Mouse (Mus musculus): ENCODE results near the gene Gdf3. TPM values are rescaled to one million over a fixed set of nuclear protein-coding genes. Genes with fewer than 3 reads are reported as not detected.
"Not testable (repeated sequence)": the region's sequence is repeated elsewhere in the genome, so short reads cannot be mapped to it uniquely, and the experiment has no call there.

The Gdf3 gene
- polyA plus RNA-seq, 1 experiment from 2014 or later, result 0.13 TPM

DNA sequence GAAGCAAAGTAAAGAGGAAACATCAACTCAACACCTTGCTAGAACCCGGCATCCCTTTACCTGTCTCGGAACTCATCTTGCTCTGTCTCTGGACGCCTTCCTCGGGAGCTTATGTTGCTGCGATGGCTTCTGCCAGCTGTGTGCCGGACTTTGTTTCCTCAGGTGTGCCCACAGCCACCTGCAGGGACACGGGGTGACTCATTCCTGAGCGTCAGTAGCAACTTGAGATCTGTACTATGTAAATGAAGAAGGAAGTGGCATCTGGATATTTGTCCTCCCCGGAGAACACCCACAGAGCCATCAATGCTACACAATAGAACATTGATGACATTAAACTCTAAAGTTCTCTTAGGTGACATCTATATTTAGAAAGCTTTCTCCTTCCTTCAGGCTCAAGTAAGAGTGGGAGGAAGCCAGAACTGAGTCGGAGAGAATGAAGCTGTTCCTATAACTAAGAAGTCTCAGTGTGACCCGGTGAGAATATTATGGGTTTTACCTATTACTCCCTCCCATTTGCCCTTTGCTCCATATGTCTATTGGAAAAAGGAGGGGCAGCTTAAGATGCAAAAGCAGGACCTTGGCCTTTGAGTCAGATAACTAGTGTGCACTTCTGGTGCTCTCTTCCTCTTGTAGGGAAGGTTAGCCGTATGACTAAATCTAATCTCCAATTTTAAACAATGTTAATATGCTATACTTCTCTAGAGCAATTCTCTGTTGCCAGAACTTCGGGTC lies 18.7 kb downstream of the Gdf3 start:
- DNase-seq (no peak), ATAC-seq (ENCODE audit: low FRiP score, low TSS enrichment) (no peak)
- Histone ChIP-seq H3K4me3 (replicated peaks; ENCODE audit: low read depth, low read length) (no peak overlapping the region), H3K9ac (replicated peaks; ENCODE audit: low read length) (no peak overlapping the region), H3K4me1 (ENCODE audit: control insufficient read depth, insufficient read depth, low read length) (no peaks in the 10 kb centered on the region), H3K9me3 (ENCODE audit: control insufficient read depth, low read length) (no peaks in the 10 kb centered on the region), H3K36me3 (ENCODE audit: control insufficient read depth, insufficient read depth, low read length) (no peaks in the 10 kb centered on the region), H3K27ac (replicated peaks; ENCODE audit: low read depth, low read length) (no peak overlapping the region), H3K27me3 (ENCODE audit: control insufficient read depth, insufficient read depth, low read length) (no peaks in the 10 kb centered on the region), H3K4me2 (ENCODE audit: low read length) (no peak overlapping the region)
- 79% methylated on average over 13 of the region's 13 CpGs for WGBS

DNA sequence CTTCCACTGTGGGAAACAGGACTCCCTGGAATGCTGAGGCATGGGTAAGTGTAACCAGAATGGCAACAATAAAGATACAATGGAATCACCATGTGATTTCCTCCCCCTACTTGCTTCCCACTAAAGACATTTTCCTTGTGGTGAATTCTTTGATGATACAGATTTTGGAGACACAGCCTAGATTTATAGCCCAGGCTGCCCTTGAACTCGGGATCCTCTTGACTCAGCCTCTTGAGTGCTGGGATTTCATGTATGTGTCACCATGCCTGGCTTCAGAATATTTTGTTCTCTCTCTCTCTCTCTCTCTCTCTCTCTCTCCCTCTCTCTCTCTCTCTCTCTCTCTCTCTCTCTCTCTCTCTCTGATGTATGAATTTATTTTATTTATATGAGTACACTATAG lies 30.8 kb downstream of the Gdf3 start:
- Histone ChIP-seq H3K4me2 (ENCODE audit: low read length) (no peak overlapping the region), H3K27ac (replicated peaks; ENCODE audit: low read depth, low read length) (no peak overlapping the region), H3K9ac (replicated peaks; ENCODE audit: low read length) (no peak overlapping the region), H3K27me3 (ENCODE audit: control insufficient read depth, insufficient read depth, low read length) (no peaks in the 10 kb centered on the region), H3K4me3 (replicated peaks; ENCODE audit: low read depth, low read length) (no peak overlapping the region), H3K9me3 (ENCODE audit: control insufficient read depth, low read length) (no peaks in the 10 kb centered on the region), H3K4me1 (ENCODE audit: control insufficient read depth, insufficient read depth, low read length) (no peaks in the 10 kb centered on the region), H3K36me3 (ENCODE audit: control insufficient read depth, insufficient read depth, low read length) (no peaks in the 10 kb centered on the region)
- WGBS, result 85% methylated on average over 1 of the region's 1 CpGs
- ATAC-seq (ENCODE audit: low FRiP score, low TSS enrichment) (no peak), DNase-seq (no peak)

DNA sequence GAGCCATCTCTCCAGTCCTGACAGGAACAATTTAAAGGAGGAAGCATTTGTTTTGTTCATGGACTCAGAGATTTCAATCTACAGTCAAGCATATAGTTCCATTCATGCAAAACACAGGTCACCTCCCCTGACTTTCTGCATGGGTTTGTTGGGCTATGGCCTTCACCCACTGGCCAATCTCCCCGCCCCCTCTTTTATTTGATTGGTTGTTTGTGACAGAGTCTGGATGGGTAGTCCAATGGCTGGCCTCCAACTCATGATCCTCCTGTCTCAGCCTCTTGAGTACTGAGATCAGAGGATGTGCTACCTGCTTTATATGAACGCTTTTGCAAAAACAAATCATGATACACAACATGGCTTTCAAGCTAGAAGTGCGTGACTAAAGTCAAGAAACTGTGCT lies 32.9 kb downstream of the Gdf3 start:
- no peaks in the 10 kb centered on the region for H3K4me1 ChIP-seq (ENCODE audit: control insufficient read depth, insufficient read depth, low read length)
- no peak overlapping the region for H3K4me2 ChIP-seq (ENCODE audit: low read length)
- H3K9ac ChIP-seq (replicated peaks; ENCODE audit: low read length), result no peak overlapping the region
- H3K36me3 ChIP-seq (ENCODE audit: control insufficient read depth, insufficient read depth, low read length), result no peaks in the 10 kb centered on the region
- DNase-seq (no peak), ATAC-seq (ENCODE audit: low FRiP score, low TSS enrichment) (no peak)
- H3K4me3 ChIP-seq (replicated peaks; ENCODE audit: low read depth, low read length), result no peak overlapping the region
- H3K27me3 ChIP-seq (ENCODE audit: control insufficient read depth, insufficient read depth, low read length), result no peaks in the 10 kb centered on the region
- no peaks in the 10 kb centered on the region for H3K9me3 ChIP-seq (ENCODE audit: control insufficient read depth, low read length)
- 97% methylated on average over 3 of the region's 3 CpGs for whole genome bisulfite sequencing
- H3K27ac ChIP-seq (replicated peaks; ENCODE audit: low read depth, low read length), result no peak overlapping the region

DNA sequence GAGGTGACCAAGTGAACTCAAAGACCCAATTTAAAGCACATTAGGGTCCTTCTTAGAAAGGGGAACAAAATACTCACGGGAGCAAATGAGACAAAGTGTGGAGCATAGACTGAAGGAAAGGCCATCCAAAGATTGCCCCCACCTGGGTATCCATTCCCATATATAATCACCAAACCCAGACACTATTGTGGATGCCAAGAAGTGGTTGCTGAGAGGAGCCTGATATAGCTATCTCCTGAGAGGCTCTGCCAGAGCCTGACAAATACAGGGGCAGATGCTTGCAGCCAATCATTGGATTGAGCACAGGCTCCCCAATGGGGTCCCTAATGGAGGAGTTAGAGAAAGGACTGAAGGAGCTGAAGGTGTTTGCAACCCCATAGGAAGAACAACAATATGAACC lies 34.9 kb downstream of the Gdf3 start:
- 89% methylated on average over 1 of the region's 1 CpGs for WGBS
- H3K9me3 ChIP-seq (ENCODE audit: control insufficient read depth, low read length); H3K9ac ChIP-seq (replicated peaks; ENCODE audit: low read length); H3K27ac ChIP-seq (replicated peaks; ENCODE audit: low read depth, low read length); H3K4me2 ChIP-seq (ENCODE audit: low read length); H3K27me3 ChIP-seq (ENCODE audit: control insufficient read depth, insufficient read depth, low read length); H3K36me3 ChIP-seq (ENCODE audit: control insufficient read depth, insufficient read depth, low read length); H3K4me3 ChIP-seq (replicated peaks; ENCODE audit: low read depth, low read length); DNase-seq; ATAC-seq (ENCODE audit: low FRiP score, low TSS enrichment); H3K4me1 ChIP-seq (ENCODE audit: control insufficient read depth, insufficient read depth, low read length): not testable (repeated sequence)

DNA sequence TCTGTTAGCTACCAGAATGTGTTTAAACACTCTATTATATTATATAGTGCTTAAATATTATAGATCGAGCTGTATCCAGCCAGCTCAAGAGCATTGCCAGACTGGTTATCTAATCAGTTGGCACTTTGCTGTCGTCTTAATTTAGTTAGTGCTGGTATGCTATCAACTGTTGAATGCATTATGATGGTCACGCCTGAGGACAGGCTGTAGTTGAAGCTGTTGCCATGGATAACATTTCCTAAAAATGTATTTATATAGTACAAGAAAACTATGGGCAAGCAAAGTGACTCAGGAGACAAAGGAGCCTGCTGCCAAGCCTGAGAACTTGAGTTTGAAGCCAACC lies 38.3 kb downstream of the Gdf3 start:
- Histone ChIP-seq H3K4me1 (ENCODE audit: control insufficient read depth, insufficient read depth, low read length) (no peaks in the 10 kb centered on the region), H3K27me3 (ENCODE audit: control insufficient read depth, insufficient read depth, low read length) (no peaks in the 10 kb centered on the region), H3K4me3 (replicated peaks; ENCODE audit: low read depth, low read length) (no peak overlapping the region), H3K4me2 (ENCODE audit: low read length) (no peak overlapping the region), H3K9me3 (ENCODE audit: control insufficient read depth, low read length) (no peaks in the 10 kb centered on the region), H3K36me3 (ENCODE audit: control insufficient read depth, insufficient read depth, low read length) (no peaks in the 10 kb centered on the region), H3K27ac (replicated peaks; ENCODE audit: low read depth, low read length) (no peak overlapping the region), H3K9ac (replicated peaks; ENCODE audit: low read length) (no peak overlapping the region)
- no peak for ATAC-seq (ENCODE audit: low FRiP score, low TSS enrichment)
- DNase-seq, result no peak
- WGBS, result 88% methylated on average over 3 of the region's 3 CpGs

DNA sequence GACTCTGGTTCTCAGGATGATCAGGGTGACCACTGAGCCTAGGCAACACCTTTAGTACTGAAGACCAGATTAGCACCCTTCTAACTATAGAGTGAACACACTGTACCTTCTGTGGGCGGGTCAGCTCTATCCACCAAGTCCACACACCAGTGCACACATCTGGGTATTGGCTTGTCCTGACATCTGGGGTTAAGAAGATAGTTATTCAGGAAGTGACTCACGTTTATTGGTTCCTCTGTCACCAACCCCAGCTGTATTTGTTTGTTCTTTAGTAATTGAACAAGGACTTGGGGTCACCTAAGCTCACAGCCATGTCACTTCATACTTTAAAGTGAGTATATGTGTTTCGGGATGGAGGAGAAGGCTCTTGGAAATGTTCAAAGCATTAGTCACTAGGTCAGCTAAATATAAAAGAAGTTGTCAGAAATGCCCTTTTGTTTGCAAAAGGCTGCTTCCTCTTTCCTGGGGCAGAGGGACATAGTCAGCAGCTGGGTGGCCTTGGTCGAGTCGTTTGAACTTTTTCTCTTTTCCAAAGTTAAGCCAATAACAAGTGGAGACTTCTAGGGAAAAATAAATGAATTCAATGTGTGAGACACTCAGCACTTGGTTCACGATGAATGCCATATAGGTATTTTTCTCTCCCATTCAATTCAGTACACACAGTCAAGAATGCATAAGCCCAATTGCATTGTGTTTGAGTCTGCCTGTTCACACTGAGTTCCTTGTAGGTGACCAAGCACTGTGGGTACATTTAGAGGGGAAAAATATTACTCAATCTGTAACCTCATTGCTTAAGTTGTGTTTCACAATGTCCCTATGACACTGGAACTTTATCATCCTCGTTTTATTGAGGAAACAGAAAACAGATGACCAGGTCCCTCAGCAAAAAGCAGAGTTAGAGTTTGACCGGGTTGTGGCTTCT lies 38.9 kb downstream of the Gdf3 start:
- ATAC-seq (ENCODE audit: low FRiP score, low TSS enrichment) (no peak), DNase-seq (no peak)
- H3K27me3 ChIP-seq (ENCODE audit: control insufficient read depth, insufficient read depth, low read length), result no peaks in the 10 kb centered on the region
- H3K4me1 ChIP-seq (ENCODE audit: control insufficient read depth, insufficient read depth, low read length), result no peaks in the 10 kb centered on the region
- H3K4me2 ChIP-seq (ENCODE audit: low read length), result no peak overlapping the region
- no peak overlapping the region for H3K4me3 ChIP-seq (replicated peaks; ENCODE audit: low read depth, low read length)
- H3K9ac ChIP-seq (replicated peaks; ENCODE audit: low read length), result no peak overlapping the region
- 78% methylated on average over 8 of the region's 8 CpGs for WGBS
- no peak overlapping the region for H3K27ac ChIP-seq (replicated peaks; ENCODE audit: low read depth, low read length)
- H3K36me3 ChIP-seq (ENCODE audit: control insufficient read depth, insufficient read depth, low read length), result no peaks in the 10 kb centered on the region
- no peaks in the 10 kb centered on the region for H3K9me3 ChIP-seq (ENCODE audit: control insufficient read depth, low read length)

DNA sequence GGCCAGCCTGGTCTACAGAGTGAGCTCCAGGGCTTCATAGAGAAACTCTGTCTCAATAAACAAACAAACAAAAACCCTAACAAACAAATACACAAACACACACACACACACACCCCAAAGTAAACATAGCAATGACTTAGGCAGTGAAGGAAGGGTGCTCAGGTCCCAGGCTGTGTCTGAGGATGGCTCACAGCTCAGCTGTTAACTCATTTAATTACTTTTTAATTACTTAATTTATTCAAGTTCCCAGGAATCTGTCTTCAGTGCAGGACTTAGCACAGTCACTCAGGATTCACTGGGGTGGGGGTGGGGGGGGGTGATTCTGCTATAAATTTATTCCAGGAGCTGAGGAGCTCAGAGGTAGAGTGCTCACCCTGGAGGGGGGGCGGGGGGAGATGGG lies 40.1 kb downstream of the Gdf3 start:
- Histone ChIP-seq H3K4me1 (ENCODE audit: control insufficient read depth, insufficient read depth, low read length) (no peaks in the 10 kb centered on the region), H3K27ac (replicated peaks; ENCODE audit: low read depth, low read length) (no peak overlapping the region), H3K27me3 (ENCODE audit: control insufficient read depth, insufficient read depth, low read length) (no peaks in the 10 kb centered on the region), H3K4me2 (ENCODE audit: low read length) (no peak overlapping the region), H3K9ac (replicated peaks; ENCODE audit: low read length) (no peak overlapping the region), H3K4me3 (replicated peaks; ENCODE audit: low read depth, low read length) (no peak overlapping the region), H3K9me3 (ENCODE audit: control insufficient read depth, low read length) (no peaks in the 10 kb centered on the region), H3K36me3 (ENCODE audit: control insufficient read depth, insufficient read depth, low read length) (no peaks in the 10 kb centered on the region)
- WGBS, result 72% methylated on average over 1 of the region's 1 CpGs
- ATAC-seq (ENCODE audit: low FRiP score, low TSS enrichment) (no peak), DNase-seq (no peak)

DNA sequence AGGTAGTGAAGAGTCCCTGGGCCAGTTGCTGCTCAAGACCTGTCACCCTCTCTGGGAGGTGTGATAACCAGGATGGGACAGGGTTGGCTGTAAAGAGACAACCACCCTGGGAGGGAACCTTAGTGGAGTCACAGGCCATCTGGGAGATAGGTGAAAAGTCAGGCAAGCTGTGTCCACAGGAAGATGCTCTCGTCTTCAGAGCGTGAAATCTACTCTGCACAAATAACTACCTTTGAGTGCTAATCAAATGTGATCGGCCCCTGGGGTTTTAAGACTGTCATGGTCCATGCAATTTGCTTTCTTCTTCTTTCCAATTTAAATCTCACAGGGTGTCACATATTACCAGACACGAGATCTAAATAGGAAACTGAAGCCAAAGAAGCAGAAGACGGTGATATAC lies 40.8 kb downstream of the Gdf3 start:
- Histone ChIP-seq H3K27me3 (ENCODE audit: control insufficient read depth, insufficient read depth, low read length) (no peaks in the 10 kb centered on the region), H3K4me3 (replicated peaks; ENCODE audit: low read depth, low read length) (no peak overlapping the region), H3K4me2 (ENCODE audit: low read length) (no peak overlapping the region), H3K9ac (replicated peaks; ENCODE audit: low read length) (no peak overlapping the region), H3K36me3 (ENCODE audit: control insufficient read depth, insufficient read depth, low read length) (no peaks in the 10 kb centered on the region), H3K27ac (replicated peaks; ENCODE audit: low read depth, low read length) (no peak overlapping the region), H3K9me3 (ENCODE audit: control insufficient read depth, low read length) (no peaks in the 10 kb centered on the region), H3K4me1 (ENCODE audit: control insufficient read depth, insufficient read depth, low read length) (no peaks in the 10 kb centered on the region)
- WGBS, result 35% methylated on average over 5 of the region's 5 CpGs
- DNase-seq, result no peak
- ATAC-seq (ENCODE audit: low FRiP score, low TSS enrichment), result no peak

All from midbrain, embryonic 14.5 days (tissue).